Mouse (Mus musculus): ENCODE measurements around the gene Mturn. TPM values are rescaled to one million over a fixed set of nuclear protein-coding genes. Genes with fewer than 3 reads are reported as not detected.
A peak's percentile ranks its signal among the peaks of the same experiment; 100 is the strongest.

Mturn gene
- polyA plus RNA-seq, 1 experiment from 2014 or later, result 7.0 TPM

- Histone ChIP-seq H3K4me1 (ENCODE audit: control insufficient read depth, insufficient read depth, low read length) (peaks cover 22% of the 10 kb centered on the region; the same call in 1 of the 2 replicates), H3K27me3 (ENCODE audit: control insufficient read depth, insufficient read depth, low read length) (0 out of 2 replicates have a peak, but pooled peaks cover 2% of the 10 kb centered on the region), H3K36me3 (ENCODE audit: control insufficient read depth, insufficient read depth, low read length) (no peaks in the 10 kb centered on the region), H3K9me3 (ENCODE audit: control insufficient read depth, low read length) (no peaks in the 10 kb centered on the region), H3K4me2 (ENCODE audit: low read depth, severe bottlenecking) (no peak overlapping the region), H3K9ac (ENCODE audit: low read length) (no peak overlapping the region), H3K27ac (replicated peaks; ENCODE audit: low read depth, low read length) (no peak overlapping the region), H3K4me3 (ENCODE audit: low read depth, low read length) (no peak overlapping the region)
- ATAC-seq (ENCODE audit: insufficient number of reproducible peaks, low FRiP score, low TSS enrichment, low read depth) (no peak), DNase-seq (ENCODE audit: low spot score) (no peak)
- WGBS, result 86% methylated on average over 9 of the region's 9 CpGs
Measured at GRCm38 (mm10) chr6:54701901-54702300, 20.5 kb downstream of the Mturn start.

- 10% methylated on average over 14 of the region's 14 CpGs for WGBS
- H3K9ac ChIP-seq (ENCODE audit: low read length), result no peak overlapping the region
- H3K27me3 ChIP-seq (ENCODE audit: control insufficient read depth, insufficient read depth, low read length), result 0 out of 2 replicates have a peak, but pooled peaks cover 2% of the 10 kb centered on the region
- ATAC-seq (ENCODE audit: insufficient number of reproducible peaks, low FRiP score, low TSS enrichment, low read depth), result no peak
- no peak for DNase-seq (ENCODE audit: low spot score)
- no peak overlapping the region for H3K27ac ChIP-seq (replicated peaks; ENCODE audit: low read depth, low read length)
- H3K9me3 ChIP-seq (ENCODE audit: control insufficient read depth, low read length), result no peaks in the 10 kb centered on the region
- H3K4me1 ChIP-seq (ENCODE audit: control insufficient read depth, insufficient read depth, low read length), result peaks cover 19% of the 10 kb centered on the region; the same call in 1 of the 2 replicates
- no peaks in the 10 kb centered on the region for H3K36me3 ChIP-seq (ENCODE audit: control insufficient read depth, insufficient read depth, low read length)
- no peak overlapping the region for H3K4me3 ChIP-seq (ENCODE audit: low read depth, low read length)
- no peak overlapping the region for H3K4me2 ChIP-seq (ENCODE audit: low read depth, severe bottlenecking)
Measured at GRCm38 (mm10) chr6:54703633-54704538, 22.5 kb downstream of the Mturn start.

- no peak overlapping the region for H3K4me3 ChIP-seq (ENCODE audit: low read depth, low read length)
- 25% methylated on average over 6 of the region's 6 CpGs for WGBS
- H3K4me1 ChIP-seq (ENCODE audit: control insufficient read depth, insufficient read depth, low read length), result peaks cover 18% of the 10 kb centered on the region; the same call in 1 of the 2 replicates
- no peaks in the 10 kb centered on the region for H3K9me3 ChIP-seq (ENCODE audit: control insufficient read depth, low read length)
- no peak overlapping the region for H3K27ac ChIP-seq (replicated peaks; ENCODE audit: low read depth, low read length)
- no peaks in the 10 kb centered on the region for H3K36me3 ChIP-seq (ENCODE audit: control insufficient read depth, insufficient read depth, low read length)
- ATAC-seq (ENCODE audit: insufficient number of reproducible peaks, low FRiP score, low TSS enrichment, low read depth), result no peak
- no peak overlapping the region for H3K9ac ChIP-seq (ENCODE audit: low read length)
- DNase-seq (ENCODE audit: low spot score), result no peak
- 0 out of 2 replicates have a peak, but pooled peaks cover 2% of the 10 kb centered on the region for H3K27me3 ChIP-seq (ENCODE audit: control insufficient read depth, insufficient read depth, low read length)
- no peak overlapping the region for H3K4me2 ChIP-seq (ENCODE audit: low read depth, severe bottlenecking)
Measured at GRCm38 (mm10) chr6:54704539-54704845, 23.1 kb downstream of the Mturn start.

GRCm38 (mm10) chr6:54704847-54705246, 23.4 kb downstream of the Mturn start:
- H3K9me3 ChIP-seq (ENCODE audit: control insufficient read depth, low read length), result no peaks in the 10 kb centered on the region
- WGBS, result 30% methylated on average over 5 of the region's 5 CpGs
- no peaks in the 10 kb centered on the region for H3K36me3 ChIP-seq (ENCODE audit: control insufficient read depth, insufficient read depth, low read length)
- H3K27me3 ChIP-seq (ENCODE audit: control insufficient read depth, insufficient read depth, low read length), result 0 out of 2 replicates have a peak, but pooled peaks cover 2% of the 10 kb centered on the region
- no peak for ATAC-seq (ENCODE audit: insufficient number of reproducible peaks, low FRiP score, low TSS enrichment, low read depth)
- no peak overlapping the region for H3K4me2 ChIP-seq (ENCODE audit: low read depth, severe bottlenecking)
- DNase-seq (ENCODE audit: low spot score), result no peak
- no peak overlapping the region for H3K4me3 ChIP-seq (ENCODE audit: low read depth, low read length)
- H3K27ac ChIP-seq (replicated peaks; ENCODE audit: low read depth, low read length), result no peak overlapping the region
- peaks cover 18% of the 10 kb centered on the region; the same call in 1 of the 2 replicates for H3K4me1 ChIP-seq (ENCODE audit: control insufficient read depth, insufficient read depth, low read length)
- H3K9ac ChIP-seq (ENCODE audit: low read length), result no peak overlapping the region

- Histone ChIP-seq H3K36me3 (ENCODE audit: control insufficient read depth, insufficient read depth, low read length) (no peaks in the 10 kb centered on the region), H3K27ac (replicated peaks; ENCODE audit: low read depth, low read length) (no peak overlapping the region), H3K27me3 (ENCODE audit: control insufficient read depth, insufficient read depth, low read length) (no peaks in the 10 kb centered on the region), H3K9ac (ENCODE audit: low read length) (no peak overlapping the region), H3K4me3 (ENCODE audit: low read depth, low read length) (no peak overlapping the region), H3K4me2 (ENCODE audit: low read depth, severe bottlenecking) (no peak overlapping the region), H3K4me1 (ENCODE audit: control insufficient read depth, insufficient read depth, low read length) (peaks cover 18% of the 10 kb centered on the region; the same call in 1 of the 2 replicates), H3K9me3 (ENCODE audit: control insufficient read depth, low read length) (no peaks in the 10 kb centered on the region)
- ATAC-seq (ENCODE audit: insufficient number of reproducible peaks, low FRiP score, low TSS enrichment, low read depth) (peak; percentile 60; the same call in 1 of the 2 replicates), DNase-seq (ENCODE audit: low spot score) (peak; percentile 41)
- WGBS, result 25% methylated on average over 11 of the region's 11 CpGs
Measured at GRCm38 (mm10) chr6:54705387-54705909, 24.0 kb downstream of the Mturn start.

- no peak overlapping the region for H3K4me2 ChIP-seq (ENCODE audit: low read depth, severe bottlenecking)
- no peaks in the 10 kb centered on the region for H3K27me3 ChIP-seq (ENCODE audit: control insufficient read depth, insufficient read depth, low read length)
- H3K9ac ChIP-seq (ENCODE audit: low read length), result no peak overlapping the region
- WGBS, result 75% methylated on average over 2 of the region's 2 CpGs
- no peak for DNase-seq (ENCODE audit: low spot score)
- H3K4me1 ChIP-seq (ENCODE audit: control insufficient read depth, insufficient read depth, low read length), result peaks cover 18% of the 10 kb centered on the region; the same call in 1 of the 2 replicates
- no peak overlapping the region for H3K27ac ChIP-seq (replicated peaks; ENCODE audit: low read depth, low read length)
- H3K4me3 ChIP-seq (ENCODE audit: low read depth, low read length), result no peak overlapping the region
- H3K36me3 ChIP-seq (ENCODE audit: control insufficient read depth, insufficient read depth, low read length), result no peaks in the 10 kb centered on the region
- ATAC-seq (ENCODE audit: insufficient number of reproducible peaks, low FRiP score, low TSS enrichment, low read depth), result no peak
- no peaks in the 10 kb centered on the region for H3K9me3 ChIP-seq (ENCODE audit: control insufficient read depth, low read length)
Measured at GRCm38 (mm10) chr6:54706099-54706498, 24.7 kb downstream of the Mturn start.

- Histone ChIP-seq H3K4me1 (ENCODE audit: control insufficient read depth, insufficient read depth, low read length) (peaks cover 18% of the 10 kb centered on the region; the same call in 1 of the 2 replicates), H3K9me3 (ENCODE audit: control insufficient read depth, low read length) (no peaks in the 10 kb centered on the region), H3K9ac (ENCODE audit: low read length) (no peak overlapping the region), H3K4me2 (ENCODE audit: low read depth, severe bottlenecking) (no peak overlapping the region), H3K4me3 (ENCODE audit: low read depth, low read length) (no peak overlapping the region), H3K36me3 (ENCODE audit: control insufficient read depth, insufficient read depth, low read length) (no peaks in the 10 kb centered on the region), H3K27me3 (ENCODE audit: control insufficient read depth, insufficient read depth, low read length) (no peaks in the 10 kb centered on the region), H3K27ac (replicated peaks; ENCODE audit: low read depth, low read length) (no peak overlapping the region)
- ATAC-seq (ENCODE audit: insufficient number of reproducible peaks, low FRiP score, low TSS enrichment, low read depth), result no peak
- WGBS, result 90% methylated on average over 3 of the region's 3 CpGs
- no peak for DNase-seq (ENCODE audit: low spot score)
Measured at GRCm38 (mm10) chr6:54706611-54707172, 25.3 kb downstream of the Mturn start.

- Histone ChIP-seq H3K4me2 (ENCODE audit: low read depth, severe bottlenecking) (no peak overlapping the region), H3K4me1 (ENCODE audit: control insufficient read depth, insufficient read depth, low read length) (peaks cover 8% of the 10 kb centered on the region; the same call in 1 of the 2 replicates), H3K9ac (ENCODE audit: low read length) (no peak overlapping the region), H3K4me3 (ENCODE audit: low read depth, low read length) (no peak overlapping the region), H3K27ac (replicated peaks; ENCODE audit: low read depth, low read length) (no peak overlapping the region), H3K36me3 (ENCODE audit: control insufficient read depth, insufficient read depth, low read length) (no peaks in the 10 kb centered on the region), H3K9me3 (ENCODE audit: control insufficient read depth, low read length) (no peaks in the 10 kb centered on the region), H3K27me3 (ENCODE audit: control insufficient read depth, insufficient read depth, low read length) (no peaks in the 10 kb centered on the region)
- ATAC-seq (ENCODE audit: insufficient number of reproducible peaks, low FRiP score, low TSS enrichment, low read depth) (no peak), DNase-seq (ENCODE audit: low spot score) (no peak)
- WGBS, result 91% methylated on average over 4 of the region's 4 CpGs
Measured at GRCm38 (mm10) chr6:54708646-54709045, 27.2 kb downstream of the Mturn start.
